In the genomic region with DNA sequence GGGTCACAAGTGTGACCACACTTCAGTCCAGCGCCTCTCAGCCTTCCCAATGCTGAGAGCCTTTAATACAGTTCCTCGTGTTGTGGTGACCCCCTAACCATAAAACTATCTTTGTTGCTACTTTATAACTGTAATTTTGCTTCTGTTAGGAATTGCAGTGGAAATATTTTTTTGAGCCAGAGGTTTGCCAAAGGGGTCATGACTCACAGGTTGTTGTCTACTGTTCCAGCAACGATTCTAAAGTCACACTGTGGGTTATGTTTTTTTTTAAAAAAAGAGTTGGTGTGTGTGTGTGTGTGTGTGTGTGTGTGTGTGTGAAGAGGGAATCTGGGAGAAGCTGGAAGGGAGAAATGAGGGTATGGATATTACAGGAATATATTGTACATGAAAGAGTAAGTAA, we compare ENCODE assay signal across 29 mouse cellular contexts. TPM values are rescaled to one million over a fixed set of nuclear protein-coding genes. Genes with fewer than 3 reads are reported as not detected.
"Had no signal": no experiment of that assay in that cellular context is flagged by ENCODE, and none has a peak within 500 bp of the region (broad histone marks: within the 10 kb centered on the region; RNA-seq: fewer than 3 reads in every experiment).

No protein-coding gene starts in this region.

- H3K4me1 ChIP-seq: kidney, embryonic 15.5 days; liver, embryonic 12.5 days; liver, embryonic 15.5 days; stomach, embryonic 15.5 days had no signal

- H3K36me3 ChIP-seq: kidney, embryonic 15.5 days; limb, embryonic 10.5 days; limb, embryonic 13.5 days; liver, embryonic 12.5 days; liver, embryonic 15.5 days; midbrain, embryonic 15.5 days; neural tube, embryonic 13.5 days; stomach, embryonic 15.5 days had no signal

- ATAC-seq: intestine, postnatal 0 days; liver, embryonic 12.5 days; midbrain, embryonic 15.5 days had no signal

- H3K27me3 ChIP-seq: kidney, embryonic 15.5 days; limb, embryonic 13.5 days; liver, embryonic 12.5 days; liver, embryonic 15.5 days; midbrain, embryonic 15.5 days; neural tube, embryonic 13.5 days; stomach, embryonic 15.5 days had no signal

- H3K9ac ChIP-seq: kidney, embryonic 15.5 days; limb, embryonic 13.5 days; liver, embryonic 12.5 days; liver, embryonic 15.5 days; midbrain, embryonic 15.5 days; neural tube, embryonic 13.5 days; stomach, embryonic 15.5 days had no signal

- DNase-seq: kidney, adult 2 months; kidney, postnatal 10 days; kidney, postnatal 36 days; liver; lung, adult 18-20 months; retina, postnatal 1 day; right cerebral cortex, postnatal 25 days; spleen, adult 18-20 months; thymus, postnatal 25 days had no signal

- H3K9me3 ChIP-seq: kidney, embryonic 15.5 days; limb, embryonic 10.5 days; limb, embryonic 13.5 days; liver, embryonic 12.5 days; liver, embryonic 15.5 days; midbrain, embryonic 15.5 days; neural tube, embryonic 13.5 days; stomach, embryonic 15.5 days had no signal

- H3K4me3 ChIP-seq: kidney, embryonic 15.5 days; limb, embryonic 10.5 days; limb, embryonic 13.5 days; liver, embryonic 12.5 days; liver, embryonic 15.5 days; midbrain, embryonic 15.5 days; neural tube, embryonic 13.5 days; stomach, embryonic 15.5 days had no signal

- H3K4me2 ChIP-seq: kidney, embryonic 15.5 days; limb, embryonic 13.5 days; liver, embryonic 12.5 days; liver, embryonic 15.5 days; midbrain, embryonic 11.5 days; midbrain, embryonic 15.5 days; neural tube, embryonic 13.5 days; stomach, embryonic 15.5 days had no signal

- H3K27ac ChIP-seq: kidney, embryonic 15.5 days; limb, embryonic 10.5 days; limb, embryonic 13.5 days; liver, embryonic 12.5 days; liver, embryonic 15.5 days; midbrain, embryonic 15.5 days; neural tube, embryonic 13.5 days; stomach, embryonic 15.5 days had no signal

RNA-seq across cellular contexts. Expression of a gene that starts 56.1 kb away (rescaled TPM):
- total RNA-seq: layer of hippocampus, adult 18-20 months; layer of hippocampus, postnatal 14 days; left cerebral cortex, adult 18-20 months; left cerebral cortex, postnatal 25 days; megakaryocyte progenitor cell, adult 5-6 weeks; megakaryocyte-erythroid progenitor cell, adult 5-6 weeks; neutrophil, adult 5-6 weeks had no signal
- polyA plus RNA-seq: intestine, postnatal 0 days; kidney, adult 2 months; kidney, embryonic 15.5 days; limb, embryonic 10.5 days; liver, embryonic 12.5 days; liver, embryonic 15.5 days; lung, postnatal 0 days; midbrain, embryonic 11.5 days; midbrain, embryonic 15.5 days; stomach, embryonic 15.5 days; thymus, postnatal 0 days; urinary bladder, adult 2 months had no signal
